Mouse (Mus musculus): ENCODE measurements around the gene Twnk.

DNA sequence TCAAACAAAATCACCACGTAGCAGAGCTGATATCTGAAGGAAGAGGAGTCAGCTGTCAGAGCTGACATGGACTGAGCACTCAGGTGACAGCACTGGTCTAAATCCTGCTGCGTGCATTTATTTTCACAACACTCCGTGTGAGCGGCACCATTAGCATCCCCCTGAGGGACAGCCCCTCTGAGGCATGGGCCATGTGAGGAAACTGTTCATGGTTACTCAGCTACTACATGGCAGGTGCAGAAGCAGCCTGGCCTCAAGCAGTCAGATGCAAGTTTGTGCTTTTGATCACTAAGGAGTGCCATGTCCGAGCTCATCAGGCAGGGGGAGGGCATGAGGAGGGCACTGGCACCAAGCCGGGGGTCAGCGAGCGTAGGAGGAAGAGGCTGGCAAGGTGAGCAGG is 5.8 kb upstream of the Twnk start:
- no peak for TF ChIP-seq GATA1 (IDR thresholded peaks at IDR 0.05; ENCODE audit: low read length)
- TF ChIP-seq TAL1 (IDR thresholded peaks at IDR 0.05; ENCODE audit: low read length): no peak

Measured in erythroblast, embryonic 14.5 days (primary cell).